Mouse (Mus musculus) erythroblast, embryonic 14.5 days (primary cell): ENCODE measurements around the gene Trip12.

ENCODE experiments used
- GATA1 ChIP-seq: IDR thresholded peaks from 2 replicates; pipeline ENCODE4 v1.6.1; 2012; ENCODE audit warnings: low read length, inconsistent platforms, mixed read lengths
- TAL1 ChIP-seq: IDR thresholded peaks from 3 replicates; pipeline ENCODE4 v1.6.1; 2012; ENCODE audit warnings: low read length, inconsistent platforms, mixed read lengths

GRCm38 (mm10) chr1:84838621-84839151 is 1.6 kb downstream of the Trip12 start:
- TF ChIP-seq TAL1 (no peak), GATA1 (no peak)
